Mouse (Mus musculus) stomach, embryonic 15.5 days (tissue): Measurements from ENCODE around the gene Sgsm3. TPM values are rescaled to one million over a fixed set of nuclear protein-coding genes. Genes with fewer than 3 reads are reported as not detected.
A peak's percentile ranks its signal among the peaks of the same experiment; 100 is the strongest.

Experiments used
- ATAC-seq: fragments of 200-750 bp; cut with Nextera tagmentation; 2 replicates; pipeline ENCODE4 v1.8.0; 2017; ENCODE audit warnings: low read depth, moderate number of reproducible peaks, moderate TSS enrichment; ENCODE audit not compliant: insufficient read depth, low FRiP score
- H3K27ac ChIP-seq: fragments of 300-500 bp; sonication (generic); 2 replicates; pipeline ENCODE4 v1.5.1; 2015; ENCODE audit warnings: mild to moderate bottlenecking, inconsistent platforms
- H3K27me3 ChIP-seq: fragments of 300-500 bp; sonication (generic); replicated peaks from 2 replicates; pipeline ENCODE4 v1.6.1; 2015; ENCODE audit warnings: inconsistent platforms
- H3K36me3 ChIP-seq: fragments of 300-500 bp; sonication (generic); 2 replicates; pipeline ENCODE4 v1.6.1; 2015; ENCODE audit warnings: inconsistent platforms
- H3K4me1 ChIP-seq: fragments of 300-500 bp; sonication (generic); 2 replicates; pipeline ENCODE4 v1.6.1; 2015; ENCODE audit warnings: inconsistent platforms
- H3K4me2 ChIP-seq: fragments of 300-500 bp; sonication (generic); 2 replicates; pipeline ENCODE4 v1.6.1; 2015; ENCODE audit warnings: mild to moderate bottlenecking, inconsistent platforms
- H3K4me3 ChIP-seq: fragments of 300-500 bp; sonication (generic); replicated peaks from 2 replicates; pipeline ENCODE4 v1.5.1; 2015; ENCODE audit warnings: inconsistent platforms
- H3K9ac ChIP-seq: fragments of 300-500 bp; sonication (generic); 2 replicates; pipeline ENCODE4 v1.6.1; 2015; ENCODE audit warnings: inconsistent platforms
- H3K9me3 ChIP-seq: fragments of 300-500 bp; sonication (generic); 2 replicates; pipeline ENCODE4 v1.6.1; 2016; ENCODE audit warnings: inconsistent platforms
- WGBS: fragments of 180-500 bp; shearing (Covaris S2); methylation state at CpG from one replicate; pipeline ENCODE4 v1.1.7; 2015; 5-methylcytosine and 5-hydroxymethylcytosine counted together
- polyA plus RNA-seq: library from polyadenylated mRNA; unstranded; fragments of >200 nt; fragmentation: Nextera tagmentation; extraction: Ambion mirVana; gene quantifications from 2 replicates; pipeline ENCODE4 v1.2.1, GENCODE M21; 2015

Gene Sgsm3
- polyA plus RNA-seq, 1 experiment from 2014 or later = 43.9 TPM

DNA sequence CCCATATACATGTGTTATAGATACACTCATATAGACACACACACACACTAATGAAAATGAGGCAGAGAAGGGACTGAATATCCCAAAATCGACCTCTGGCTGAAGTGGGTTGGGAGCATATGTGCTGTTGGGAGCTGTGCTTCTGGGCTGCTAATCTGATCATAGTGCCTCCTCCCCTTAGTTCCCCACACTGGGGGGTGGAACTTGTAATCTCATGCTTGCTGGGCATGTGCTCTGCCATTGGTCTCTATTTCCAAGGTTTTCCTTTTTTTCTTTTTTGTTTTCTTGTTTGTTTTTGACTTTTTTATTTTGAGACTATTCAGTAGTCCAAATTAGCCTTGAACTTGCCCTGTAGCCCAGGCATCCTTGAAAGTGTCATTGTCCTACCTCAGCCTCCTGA lies 10.8 kb downstream of the Sgsm3 start:
- Histone ChIP-seq H3K36me3 (no peaks in the 10 kb centered on the region), H3K4me3 (no peak overlapping the region), H3K9me3 (no peaks in the 10 kb centered on the region), H3K4me2 (no peak overlapping the region), H3K9ac (no peak overlapping the region), H3K4me1 (no peaks in the 10 kb centered on the region), H3K27me3 (no peaks in the 10 kb centered on the region), H3K27ac (peak overlapping the region; percentile 57; the same call in 1 of the 2 replicates)
- no peak for ATAC-seq
- WGBS = 65% methylated on average over 1 of the region's 1 CpGs

DNA sequence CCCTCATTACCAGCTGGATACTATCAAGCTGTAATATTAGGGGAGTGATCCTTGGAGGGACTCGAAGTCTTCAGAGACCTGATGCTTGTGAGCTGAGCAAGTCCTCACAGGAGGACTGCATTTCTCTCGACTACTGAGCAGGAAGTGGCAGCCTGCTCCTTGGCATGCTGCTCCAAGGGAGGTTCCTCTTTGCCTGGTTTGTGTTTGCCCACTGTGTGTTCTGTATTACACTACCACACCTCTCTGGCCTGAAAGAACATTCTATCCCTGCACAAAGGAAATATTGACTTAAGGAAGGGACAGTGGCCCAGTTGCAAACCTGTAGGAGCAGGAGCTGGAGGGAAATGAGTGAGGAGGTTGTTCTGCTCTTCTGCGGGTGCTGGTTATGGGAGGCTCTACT lies 12.1 kb downstream of the Sgsm3 start:
- Histone ChIP-seq H3K4me2 (no peak overlapping the region), H3K27me3 (no peaks in the 10 kb centered on the region), H3K4me1 (no peaks in the 10 kb centered on the region), H3K36me3 (no peaks in the 10 kb centered on the region), H3K9me3 (no peaks in the 10 kb centered on the region), H3K9ac (no peak overlapping the region), H3K4me3 (no peak overlapping the region), H3K27ac (peak overlapping the region; percentile 84)
- peak; percentile 91 for ATAC-seq
- WGBS = 41% methylated on average over 3 of the region's 3 CpGs

- Histone ChIP-seq H3K27ac (no peak overlapping the region), H3K4me2 (no peak overlapping the region), H3K27me3 (no peaks in the 10 kb centered on the region), H3K36me3 (no peaks in the 10 kb centered on the region), H3K9ac (no peak overlapping the region), H3K9me3 (no peaks in the 10 kb centered on the region), H3K4me1 (0 out of 2 replicates have a peak, but pooled peaks cover 7% of the 10 kb centered on the region), H3K4me3 (no peak overlapping the region)
- WGBS = 73% methylated on average over 5 of the region's 5 CpGs
- ATAC-seq = no peak
Measured at GRCm38 (mm10) chr15:80994959-80995358, 17.4 kb downstream of the Sgsm3 start.

GRCm38 (mm10) chr15:80996090-80996835 lies 18.7 kb downstream of the Sgsm3 start:
- WGBS = 63% methylated on average over 6 of the region's 6 CpGs
- peaks cover 12% of the 10 kb centered on the region; the same call in 1 of the 2 replicates for H3K4me1 ChIP-seq
- H3K27ac ChIP-seq = peak overlapping the region; percentile 51
- no peak overlapping the region for H3K4me2 ChIP-seq
- H3K36me3 ChIP-seq = no peaks in the 10 kb centered on the region
- H3K9ac ChIP-seq = no peak overlapping the region
- no peak overlapping the region for H3K4me3 ChIP-seq
- ATAC-seq = no peak
- H3K9me3 ChIP-seq = no peaks in the 10 kb centered on the region
- no peaks in the 10 kb centered on the region for H3K27me3 ChIP-seq

DNA sequence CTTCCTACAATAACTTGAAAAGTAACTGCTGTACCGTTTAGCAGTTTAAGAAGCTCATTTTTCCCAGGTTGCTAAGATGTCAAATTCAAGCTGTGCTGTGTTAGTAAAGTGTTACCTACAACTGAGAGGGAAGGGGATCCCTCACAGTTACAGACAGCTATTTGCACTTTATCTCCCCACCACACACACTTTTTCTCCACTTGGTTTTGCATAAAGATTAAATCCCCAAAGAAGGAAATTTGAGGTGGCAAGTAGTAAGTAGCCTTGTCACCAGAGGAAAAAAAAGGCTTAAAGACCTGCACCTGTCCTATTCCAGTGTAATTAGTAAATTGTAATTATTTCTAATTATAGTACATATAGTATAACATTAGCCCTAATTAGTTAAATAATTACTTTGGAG lies 19.5 kb downstream of the Sgsm3 start:
- H3K27me3 ChIP-seq = no peaks in the 10 kb centered on the region
- 22% methylated on average over 1 of the region's 1 CpGs for WGBS
- no peaks in the 10 kb centered on the region for H3K9me3 ChIP-seq
- no peak overlapping the region for H3K4me2 ChIP-seq
- peak overlapping the region; percentile 51 for H3K27ac ChIP-seq
- no peak overlapping the region for H3K9ac ChIP-seq
- H3K4me1 ChIP-seq = peaks cover 12% of the 10 kb centered on the region; the same call in 1 of the 2 replicates
- H3K4me3 ChIP-seq = no peak overlapping the region
- H3K36me3 ChIP-seq = no peaks in the 10 kb centered on the region
- no peak for ATAC-seq

DNA sequence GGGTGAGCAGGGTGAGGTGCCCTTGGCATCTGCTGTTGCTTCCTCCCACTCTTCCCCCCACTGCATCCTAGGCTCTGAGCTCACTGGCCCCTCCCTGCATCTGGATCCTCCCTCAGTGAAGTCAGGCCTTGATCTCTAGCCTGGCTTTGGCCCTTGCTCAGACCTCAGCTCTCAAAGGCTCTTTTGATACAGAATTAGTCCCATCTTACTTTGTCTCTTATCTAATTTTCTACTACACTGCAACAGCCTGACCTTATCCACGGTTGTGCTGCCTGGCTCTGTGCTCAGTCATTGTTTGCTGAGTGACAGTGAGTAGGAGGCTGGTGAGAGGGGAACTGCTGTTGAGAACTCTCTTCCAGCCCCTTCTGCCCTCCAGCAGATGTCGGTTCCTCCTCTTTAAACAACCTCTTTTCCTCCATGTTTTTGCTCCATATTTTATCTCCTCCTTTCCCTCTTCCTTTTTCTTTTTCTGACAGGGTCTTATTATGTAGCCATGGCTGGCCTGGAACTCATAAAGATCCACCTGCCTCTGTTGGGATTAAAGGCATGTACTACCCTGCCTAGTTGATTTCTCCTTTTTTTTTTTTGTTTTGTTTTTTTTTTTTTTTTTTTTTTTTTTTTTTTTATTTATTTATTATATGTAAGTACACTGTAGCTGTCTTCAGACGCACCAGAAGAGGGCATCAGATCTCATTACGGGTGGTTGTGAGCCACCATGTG lies 23.0 kb downstream of the Sgsm3 start:
- 0 out of 2 replicates have a peak overlapping the region, but pooled peaks have one; percentile 31 for H3K27ac ChIP-seq
- H3K9ac ChIP-seq = no peak overlapping the region
- WGBS = 46% methylated on average over 4 of the region's 4 CpGs

DNA sequence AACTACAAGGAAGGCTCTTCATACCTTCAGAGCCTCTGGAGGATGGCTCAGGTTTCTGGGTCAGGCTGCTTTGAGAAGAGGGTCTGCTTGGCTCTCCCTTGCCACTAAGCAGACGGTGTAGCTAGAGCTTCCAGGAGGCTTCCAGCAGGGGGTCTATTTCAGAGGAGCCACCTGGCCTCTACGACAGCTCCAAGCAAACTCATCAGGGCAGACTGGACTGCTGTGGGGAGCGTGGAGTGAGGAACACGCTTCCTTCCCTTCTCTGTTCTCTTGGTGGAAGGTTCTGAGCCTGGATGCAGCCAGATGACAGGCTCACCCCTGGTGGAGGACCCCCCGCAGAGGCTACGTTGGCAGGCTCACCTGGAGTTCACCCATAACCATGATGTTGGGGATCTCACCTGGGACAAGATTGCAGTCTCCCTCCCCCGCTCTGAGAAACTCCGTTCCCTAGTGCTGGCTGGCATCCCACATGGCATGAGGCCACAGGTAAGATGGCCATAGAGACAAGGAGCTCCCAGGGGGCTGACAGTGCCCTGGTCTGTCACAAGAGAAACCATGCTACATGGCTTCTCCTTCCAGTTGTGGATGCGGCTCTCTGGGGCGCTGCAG lies 28.7 kb downstream of the Sgsm3 start:
- H3K4me1 ChIP-seq = no peaks in the 10 kb centered on the region
- no peak for ATAC-seq
- no peak overlapping the region for H3K4me2 ChIP-seq
- H3K36me3 ChIP-seq = peaks cover 20% of the 10 kb centered on the region
- H3K4me3 ChIP-seq = no peak overlapping the region
- no peak overlapping the region for H3K27ac ChIP-seq
- no peaks in the 10 kb centered on the region for H3K9me3 ChIP-seq
- WGBS = 78% methylated on average over 10 of the region's 10 CpGs
- H3K9ac ChIP-seq = no peak overlapping the region
- no peaks in the 10 kb centered on the region for H3K27me3 ChIP-seq

More for the DNA sequence above, 23.0 kb downstream of the Sgsm3 start:
- Histone ChIP-seq H3K27me3 (no peaks in the 10 kb centered on the region), H3K4me1 (peaks cover 12% of the 10 kb centered on the region; the same call in 1 of the 2 replicates), H3K9me3 (no peaks in the 10 kb centered on the region), H3K4me2 (no peak overlapping the region), H3K4me3 (no peak overlapping the region), H3K36me3 (0 out of 2 replicates have a peak, but pooled peaks cover 3% of the 10 kb centered on the region)
- no peak for ATAC-seq

- 96% methylated on average over 9 of the region's 9 CpGs for WGBS
- peaks cover 25% of the 10 kb centered on the region for H3K36me3 ChIP-seq
- no peaks in the 10 kb centered on the region for H3K4me1 ChIP-seq
- no peak overlapping the region for H3K27ac ChIP-seq
- H3K9me3 ChIP-seq = no peaks in the 10 kb centered on the region
- no peak overlapping the region for H3K4me2 ChIP-seq
- H3K4me3 ChIP-seq = no peak overlapping the region
- H3K9ac ChIP-seq = no peak overlapping the region
- H3K27me3 ChIP-seq = no peaks in the 10 kb centered on the region
- no peak for ATAC-seq
Measured at GRCm38 (mm10) chr15:81007339-81007738, 29.8 kb downstream of the Sgsm3 start.

DNA sequence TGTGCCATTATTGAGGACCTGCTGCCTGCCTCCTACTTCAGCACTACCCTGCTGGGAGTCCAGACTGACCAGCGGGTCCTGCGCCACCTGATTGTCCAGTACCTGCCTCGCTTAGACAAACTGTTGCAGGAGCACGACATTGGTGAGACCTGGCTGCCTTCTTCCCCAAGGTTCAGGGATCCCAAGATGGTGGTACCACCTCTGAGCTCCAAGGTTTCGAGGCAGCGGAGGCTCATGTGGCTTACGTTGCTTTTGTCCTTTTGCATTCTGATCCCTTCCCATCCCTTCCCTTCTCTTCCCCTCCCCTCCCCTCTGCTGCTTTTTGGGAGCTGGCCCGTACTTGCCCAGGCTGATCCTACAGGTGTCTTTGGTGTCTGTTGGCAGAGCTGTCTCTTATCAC lies 30.3 kb downstream of the Sgsm3 start:
- H3K36me3 ChIP-seq = peaks cover 31% of the 10 kb centered on the region
- ATAC-seq = no peak
- H3K27ac ChIP-seq = no peak overlapping the region
- H3K27me3 ChIP-seq = no peaks in the 10 kb centered on the region
- H3K9me3 ChIP-seq = no peaks in the 10 kb centered on the region
- H3K4me1 ChIP-seq = no peaks in the 10 kb centered on the region
- no peak overlapping the region for H3K4me3 ChIP-seq
- 88% methylated on average over 8 of the region's 8 CpGs for WGBS
- no peak overlapping the region for H3K4me2 ChIP-seq
- H3K9ac ChIP-seq = no peak overlapping the region

GRCm38 (mm10) chr15:81008689-81009123 lies 31.1 kb downstream of the Sgsm3 start:
- 54% methylated on average over 10 of the region's 10 CpGs for WGBS
- Histone ChIP-seq H3K4me2 (no peak overlapping the region), H3K9me3 (no peaks in the 10 kb centered on the region), H3K36me3 (peaks cover 33% of the 10 kb centered on the region), H3K27ac (no peak overlapping the region), H3K4me1 (no peaks in the 10 kb centered on the region), H3K4me3 (no peak overlapping the region), H3K27me3 (no peaks in the 10 kb centered on the region), H3K9ac (no peak overlapping the region)
- no peak for ATAC-seq

DNA sequence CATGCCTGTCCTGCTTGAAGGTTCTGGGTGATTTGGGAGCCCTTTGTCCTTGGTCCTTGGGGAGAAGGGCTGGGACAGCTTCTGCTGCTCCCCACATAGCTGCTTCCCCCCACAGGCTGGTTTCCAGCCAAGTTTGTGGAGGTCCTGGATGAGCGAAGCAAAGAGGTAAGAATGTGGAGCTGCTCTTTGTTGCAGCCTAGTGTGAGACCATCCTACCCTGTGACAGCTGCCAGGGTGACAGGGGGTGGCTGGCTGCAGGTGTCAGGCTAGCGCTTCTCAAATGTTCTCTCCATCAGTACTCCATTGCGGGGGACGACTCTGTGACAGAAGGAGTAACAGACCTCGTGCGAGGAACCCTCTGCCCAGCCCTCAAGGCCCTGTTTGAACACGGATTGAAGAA lies 32.5 kb downstream of the Sgsm3 start:
- no peak for ATAC-seq
- Histone ChIP-seq H3K4me3 (no peak overlapping the region), H3K27ac (no peak overlapping the region), H3K4me1 (no peaks in the 10 kb centered on the region), H3K4me2 (no peak overlapping the region), H3K9ac (no peak overlapping the region), H3K36me3 (peaks cover 33% of the 10 kb centered on the region), H3K27me3 (no peaks in the 10 kb centered on the region), H3K9me3 (no peaks in the 10 kb centered on the region)
- 72% methylated on average over 7 of the region's 7 CpGs for WGBS

GRCm38 (mm10) chr15:81011523-81011922 lies 34.0 kb downstream of the Sgsm3 start:
- Histone ChIP-seq H3K27me3 (no peaks in the 10 kb centered on the region), H3K4me2 (no peak overlapping the region), H3K9ac (no peak overlapping the region), H3K27ac (no peak overlapping the region; the same call in 1 of the 2 replicates), H3K36me3 (peaks cover 44% of the 10 kb centered on the region), H3K4me3 (no peak overlapping the region), H3K9me3 (no peaks in the 10 kb centered on the region), H3K4me1 (no peaks in the 10 kb centered on the region)
- no peak for ATAC-seq
- 47% methylated on average over 3 of the region's 3 CpGs for WGBS
